ENCODE assay signal across 13 mouse cellular contexts in the genomic region with DNA sequence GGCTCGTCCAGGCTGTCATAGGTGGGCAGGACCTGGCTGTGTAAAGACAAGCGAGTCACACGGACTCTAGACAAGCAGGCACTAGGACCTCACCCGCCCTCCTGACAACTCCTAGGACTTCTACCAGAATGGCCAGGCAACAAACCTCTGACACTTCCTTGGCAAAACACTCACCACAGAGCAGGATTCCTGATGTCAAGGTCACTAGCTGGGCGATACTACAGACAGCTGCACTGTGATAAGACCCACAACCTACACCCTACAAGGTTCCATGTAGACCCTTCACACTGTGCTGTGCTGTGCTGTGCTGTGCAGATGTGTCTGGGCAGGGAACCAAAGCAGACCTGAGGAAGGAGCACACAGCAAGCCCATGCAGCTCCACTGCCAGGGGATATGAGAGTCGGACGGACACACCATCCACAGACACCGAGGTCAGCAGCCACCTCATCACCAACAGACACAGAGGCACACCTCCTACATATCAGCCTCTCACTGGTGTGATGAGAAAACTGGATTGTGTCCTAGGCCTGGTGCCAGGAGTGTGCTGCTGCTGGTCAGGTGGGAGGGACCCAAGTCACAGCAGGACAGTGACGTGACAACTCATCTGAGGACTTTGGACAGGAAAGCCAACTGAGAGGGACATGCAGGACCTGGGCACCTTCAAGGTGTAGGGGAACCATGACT. TPM values are rescaled to one million over a fixed set of nuclear protein-coding genes. Genes with fewer than 3 reads are reported as not detected.
DNase-seq lines count a peak whose midpoint lies in the region; ATAC-seq and TF ChIP-seq lines count a peak whose summit lies in the region.
"Had no signal": no experiment of that assay in that cellular context is flagged by ENCODE, and none has a peak within 500 bp of the region (broad histone marks: within the 10 kb centered on the region; RNA-seq: fewer than 3 reads in every experiment).

No protein-coding gene starts in this region.

- H3K27ac ChIP-seq in kidney, postnatal 0 days = no peak overlapping the region
- H3K27ac ChIP-seq in heart, embryonic 14.5 days (replicated peaks in 1 of 2; ENCODE audit: control insufficient read depth in 1 of 2, insufficient read depth in 1 of 2, low read depth in 2 of 2, low read length in 2 of 2) = peak overlapping the region; percentile 58 to 91
- H3K27ac ChIP-seq in liver, embryonic 15.5 days (replicated peaks) = peak overlapping the region; percentile 41; the same call in 1 of the 2 replicates
- H3K27ac ChIP-seq: hindbrain, embryonic 10.5 days; kidney, embryonic 15.5 days; limb, embryonic 15.5 days; neural tube, embryonic 12.5 days had no signal

- no peaks in the 10 kb centered on the region for H3K9me3 ChIP-seq in kidney, postnatal 0 days (replicated peaks; ENCODE audit: low read length)
- H3K9me3 ChIP-seq in heart, embryonic 14.5 days (ENCODE audit: control insufficient read depth, low read length) = no peaks in the 10 kb centered on the region
- H3K9me3 ChIP-seq in liver, embryonic 15.5 days (replicated peaks) = no peaks in the 10 kb centered on the region
- H3K9me3 ChIP-seq: hindbrain, embryonic 10.5 days; kidney, embryonic 15.5 days; limb, embryonic 15.5 days; neural tube, embryonic 12.5 days had no signal

- ATAC-seq in kidney, postnatal 0 days (replicated peaks; ENCODE audit: low FRiP score, low read depth) = 0 out of 2 replicates have a peak, but pooled peaks have one; percentile 14
- peak; percentile 62 for ATAC-seq in heart, embryonic 14.5 days (ENCODE audit: insufficient number of reproducible peaks, insufficient read depth, low FRiP score, low read depth)
- ATAC-seq in liver, embryonic 15.5 days (ENCODE audit: insufficient read depth) = peak; percentile 5; the same call in 1 of the 2 replicates
- no peak for ATAC-seq in CD4-positive, CD25-positive, alpha-beta regulatory T cell, adult 4 months
- ATAC-seq: midbrain, embryonic 16.5 days had no signal

- no peak overlapping the region for H3K4me3 ChIP-seq in kidney, postnatal 0 days (replicated peaks; ENCODE audit: low read depth, low read length)
- no peak overlapping the region for H3K4me3 ChIP-seq in heart, embryonic 14.5 days (ENCODE audit: control insufficient read depth in 1 of 2, insufficient read depth in 1 of 2, low read depth in 1 of 2, low read length in 2 of 2)
- H3K4me3 ChIP-seq in liver, embryonic 15.5 days (replicated peaks) = no peak overlapping the region
- H3K4me3 ChIP-seq: hindbrain, embryonic 10.5 days; kidney, embryonic 15.5 days; limb, embryonic 15.5 days; neural tube, embryonic 12.5 days had no signal

- WGBS in kidney, postnatal 0 days = 91% methylated on average over 9 of the region's 9 CpGs
- 31% methylated on average over 9 of the region's 9 CpGs for WGBS in heart, embryonic 14.5 days
- WGBS in liver, embryonic 15.5 days (ENCODE audit: insufficient replicate concordance) = 64% methylated on average over 9 of the region's 9 CpGs

- H3K4me1 ChIP-seq in kidney, postnatal 0 days (replicated peaks; ENCODE audit: insufficient read depth, low read length) = peaks cover 12% of the 10 kb centered on the region; the same call in 1 of the 2 replicates
- H3K4me1 ChIP-seq in heart, embryonic 14.5 days (ENCODE audit: control insufficient read depth in 2 of 2, insufficient read depth in 2 of 2, low read length in 2 of 2) = peaks cover 49 to 56% of the 10 kb centered on the region in 2 experiments
- H3K4me1 ChIP-seq in liver, embryonic 15.5 days (replicated peaks) = peaks cover 56% of the 10 kb centered on the region
- H3K4me1 ChIP-seq: neural tube, embryonic 12.5 days had no signal

- H3K36me3 ChIP-seq in kidney, postnatal 0 days (ENCODE audit: insufficient read depth, low read length) = peaks cover 34% of the 10 kb centered on the region; the same call in 1 of the 2 replicates
- H3K36me3 ChIP-seq in heart, embryonic 14.5 days (ENCODE audit: control insufficient read depth, insufficient read depth, low read length) = peaks cover 55% of the 10 kb centered on the region
- H3K36me3 ChIP-seq in liver, embryonic 15.5 days (replicated peaks) = peaks cover 63% of the 10 kb centered on the region

- no peak overlapping the region for H3K9ac ChIP-seq in kidney, postnatal 0 days (ENCODE audit: low read depth, low read length)
- peak overlapping the region; percentile 25; the same call in 1 of the 2 replicates for H3K9ac ChIP-seq in heart, embryonic 14.5 days (ENCODE audit: low read length)
- no peak overlapping the region for H3K9ac ChIP-seq in liver, embryonic 15.5 days
- H3K9ac ChIP-seq: kidney, embryonic 15.5 days; limb, embryonic 15.5 days; neural tube, embryonic 12.5 days had no signal

- no peak overlapping the region for H3K4me2 ChIP-seq in kidney, postnatal 0 days (ENCODE audit: low read length)
- H3K4me2 ChIP-seq in heart, embryonic 14.5 days (ENCODE audit: low read length) = 0 out of 2 replicates have a peak overlapping the region, but pooled peaks have one; percentile 17
- H3K4me2 ChIP-seq in liver, embryonic 15.5 days = no peak overlapping the region
- H3K4me2 ChIP-seq: kidney, embryonic 15.5 days; limb, embryonic 15.5 days; neural tube, embryonic 12.5 days had no signal

- no peaks in the 10 kb centered on the region for H3K27me3 ChIP-seq in kidney, postnatal 0 days (ENCODE audit: insufficient read depth, low read length)
- no peaks in the 10 kb centered on the region for H3K27me3 ChIP-seq in heart, embryonic 14.5 days (ENCODE audit: control insufficient read depth, insufficient read depth, low read length)
- no peaks in the 10 kb centered on the region for H3K27me3 ChIP-seq in liver, embryonic 15.5 days
- H3K27me3 ChIP-seq: kidney, embryonic 15.5 days; limb, embryonic 15.5 days; neural tube, embryonic 12.5 days had no signal

- no peak for TF ChIP-seq CTCF in kidney, postnatal 0 days (IDR thresholded peaks at IDR 0.05; ENCODE audit: low read depth)

- no peak for DNase-seq in kidney, postnatal 0 days (ENCODE audit: low spot score)
- no peak for DNase-seq in kidney, adult 9 months
- DNase-seq in heart, adult 9 months (ENCODE audit: low spot score in 2 of 2) = peak; percentile 49 to 64
- no peak for DNase-seq in Muller cell, postnatal 12 days (ENCODE audit: inconsistent ontology term)
- DNase-seq: cerebellum, adult 2 months had no signal

RNA-seq across cellular contexts. Expression of a gene that starts 16.2 kb away (rescaled TPM):
- polyA plus RNA-seq in kidney, postnatal 0 days (2015; fragmentation: Nextera tagmentation; extraction: Ambion mirVana) = 94.0 and 105 TPM in 2 replicates
- 68.8 and 74.1 TPM in 2 replicates for polyA plus RNA-seq in heart, embryonic 14.5 days (2014; fragmentation: Nextera tagmentation; extraction: Ambion mirVana)
- 34.0 and 38.8 TPM in 2 replicates for polyA plus RNA-seq in liver, embryonic 15.5 days (2015; fragmentation: Nextera tagmentation; extraction: Ambion mirVana)
- 10 to 100 TPM; 34.8 to 49.2 TPM for polyA plus RNA-seq in CD4-positive, CD25-positive, alpha-beta regulatory T cell, adult 4 months (2017; shearing (Covaris generic))

RNA-seq across cellular contexts. Expression of a gene that starts 36.3 kb away (rescaled TPM):
- 107 and 130 TPM in 2 replicates for polyA plus RNA-seq in kidney, postnatal 0 days (2015; fragmentation: Nextera tagmentation; extraction: Ambion mirVana)
- 119 and 121 TPM in 2 replicates for polyA plus RNA-seq in heart, embryonic 14.5 days (2014; fragmentation: Nextera tagmentation; extraction: Ambion mirVana)
- polyA plus RNA-seq in liver, embryonic 15.5 days (2015; fragmentation: Nextera tagmentation; extraction: Ambion mirVana) = 38.9 and 42.8 TPM in 2 replicates
- polyA plus RNA-seq in CD4-positive, CD25-positive, alpha-beta regulatory T cell, adult 4 months (2017; shearing (Covaris generic)) = 10 to 100 TPM; 77.9 to 85.0 TPM

RNA-seq across cellular contexts. Expression of a gene that starts 36.5 kb away (rescaled TPM):
- 10.8 and 12.1 TPM in 2 replicates for polyA plus RNA-seq in kidney, postnatal 0 days (2015; fragmentation: Nextera tagmentation; extraction: Ambion mirVana)
- 11.7 and 13.9 TPM in 2 replicates for polyA plus RNA-seq in heart, embryonic 14.5 days (2014; fragmentation: Nextera tagmentation; extraction: Ambion mirVana)
- 6.0 and 7.6 TPM in 2 replicates for polyA plus RNA-seq in liver, embryonic 15.5 days (2015; fragmentation: Nextera tagmentation; extraction: Ambion mirVana)
- polyA plus RNA-seq in CD4-positive, CD25-positive, alpha-beta regulatory T cell, adult 4 months (2017; shearing (Covaris generic)) = 10 to 100 TPM in 1 of 2 experiments, 1 to 10 TPM in 1; 9.2 to 12.1 TPM

RNA-seq across cellular contexts. Expression of a gene that starts 48.4 kb away (rescaled TPM):
- polyA plus RNA-seq in kidney, postnatal 0 days (2015; fragmentation: Nextera tagmentation; extraction: Ambion mirVana) = 14.3 and 15.5 TPM in 2 replicates
- polyA plus RNA-seq in heart, embryonic 14.5 days (2014; fragmentation: Nextera tagmentation; extraction: Ambion mirVana) = 11.6 and 12.1 TPM in 2 replicates
- polyA plus RNA-seq in liver, embryonic 15.5 days (2015; fragmentation: Nextera tagmentation; extraction: Ambion mirVana) = 4.2 and 4.6 TPM in 2 replicates
- under 1 TPM in 1 of 2 experiments, not detected in 1; 0.47 TPM for polyA plus RNA-seq in CD4-positive, CD25-positive, alpha-beta regulatory T cell, adult 4 months (2017; shearing (Covaris generic))

Comparison
In these comparisons a context has a peak if more than half of its experiments do, and no peak if none do; other contexts are left out.
1. DNase-seq: peak in heart, adult 9 months (2 of 2); none in kidney, postnatal 0 days (single experiment), kidney, adult 9 months (single experiment) and Muller cell, postnatal 12 days (single experiment).